Mouse (Mus musculus) kidney, postnatal 25 days (tissue): ENCODE measurements around the gene Olfr429.
"Not testable (repeated sequence)": the region's sequence is repeated elsewhere in the genome, so short reads cannot be mapped to it uniquely, and the experiment has no call there.

Source experiments
- DNase-seq, 2 experiments: peaks; one replicate each; pipeline ENCODE4 v3.0.0; 2021; ENCODE audit warnings: mixed read lengths in 2 of 2

Gene Olfr429

GRCm38 (mm10) chr1:174084031-174084430 is at the start of gene Olfr429:
TSS of gene Olfr429 (plus strand) at chr1:174084331.
- no peak for DNase-seq

- no peak for DNase-seq
Measured at GRCm38 (mm10) chr1:174035841-174036240, 48.3 kb upstream of the Olfr429 start.

- DNase-seq, result no peak
Measured at GRCm38 (mm10) chr1:174038480-174038879, 45.7 kb upstream of the Olfr429 start.

GRCm38 (mm10) chr1:174040523-174041177 is 43.5 kb upstream of the Olfr429 start, which contains the start of gene Olfr433:
TSS of gene Olfr433 (plus strand) at chr1:174040705.
- peak; percentile 61 to 75 for DNase-seq

- DNase-seq, result peak in 1 of 2 experiments; percentile 24
Measured at GRCm38 (mm10) chr1:174042091-174042884, 41.8 kb upstream of the Olfr429 start.

- DNase-seq, result no peak
Measured at GRCm38 (mm10) chr1:174044431-174044830, 39.7 kb upstream of the Olfr429 start.

GRCm38 (mm10) chr1:174048227-174048626 is 35.9 kb upstream of the Olfr429 start:
- DNase-seq, result not testable (repeated sequence)

- DNase-seq, result no peak
Measured at GRCm38 (mm10) chr1:174048893-174049292, 35.2 kb upstream of the Olfr429 start, which contains the start of gene Olfr432. TSS of gene Olfr432 (plus strand) at chr1:174049205.

- DNase-seq, result not testable (repeated sequence)
Measured at GRCm38 (mm10) chr1:174049357-174049756, 34.8 kb upstream of the Olfr429 start.

- no peak for DNase-seq
Measured at GRCm38 (mm10) chr1:174050532-174050931, 33.6 kb upstream of the Olfr429 start.

- no peak for DNase-seq
Measured at GRCm38 (mm10) chr1:174051515-174051914, 32.6 kb upstream of the Olfr429 start.

- no peak for DNase-seq
Measured at GRCm38 (mm10) chr1:174051931-174052536, 32.1 kb upstream of the Olfr429 start.

- no peak for DNase-seq
Measured at GRCm38 (mm10) chr1:174052981-174053380, 31.1 kb upstream of the Olfr429 start.

- DNase-seq, result no peak
Measured at GRCm38 (mm10) chr1:174055248-174055647, 28.9 kb upstream of the Olfr429 start.

- DNase-seq, result no peak
Measured at GRCm38 (mm10) chr1:174066305-174066704, 17.8 kb upstream of the Olfr429 start, which contains the start of gene Olfr430. TSS of gene Olfr430 (plus strand) at chr1:174066605.

- no peak for DNase-seq
Measured at GRCm38 (mm10) chr1:174096591-174096990, 12.5 kb downstream of the Olfr429 start, which contains the start of gene Olfr427. TSS of gene Olfr427 (plus strand) at chr1:174096891.

- no peak for DNase-seq
Measured at GRCm38 (mm10) chr1:174103735-174104134, 19.6 kb downstream of the Olfr429 start.

- DNase-seq, result no peak
Measured at GRCm38 (mm10) chr1:174121062-174121461, 36.9 kb downstream of the Olfr429 start, which contains the start of gene Olfr231. TSS of gene Olfr231 (minus strand) at chr1:174121162.

- no peak for DNase-seq
Measured at GRCm38 (mm10) chr1:174131217-174131616, 47.1 kb downstream of the Olfr429 start, which contains the start of gene Olfr424. TSS of gene Olfr424 (plus strand) at chr1:174131517.

- no peak for DNase-seq
Measured at GRCm38 (mm10) chr1:174131999-174132398, 47.9 kb downstream of the Olfr429 start.
